12 mouse cellular contexts compared by ENCODE assay signal in genomic region chr15:42069072-42069471, GRCm38 (mm10).
A peak's percentile ranks its signal among the peaks of the same experiment; 100 is the strongest.
DNase-seq lines count a peak whose midpoint lies in the region; ATAC-seq and TF ChIP-seq lines count a peak whose summit lies in the region.
"Had no signal": no experiment of that assay in that cellular context is flagged by ENCODE, and none has a peak within 500 bp of the region (broad histone marks: within the 10 kb centered on the region; RNA-seq: fewer than 3 reads in every experiment).

No protein-coding gene starts in this region.

- no peak overlapping the region for H3K4me3 ChIP-seq in forebrain, embryonic 14.5 days (ENCODE audit: low read depth, low read length)
- no peak overlapping the region for H3K4me3 ChIP-seq in forebrain, embryonic 11.5 days (ENCODE audit: low read depth, low read length)
- no peak overlapping the region for H3K4me3 ChIP-seq in limb, embryonic 12.5 days (replicated peaks)
- no peak overlapping the region for H3K4me3 ChIP-seq in limb, embryonic 10.5 days
- H3K4me3 ChIP-seq in embryonic facial prominence, embryonic 11.5 days (ENCODE audit: low read depth, low read length), result no peak overlapping the region
- no peak overlapping the region for H3K4me3 ChIP-seq in midbrain, postnatal 0 days (ENCODE audit: low read depth, low read length)
- H3K4me3 ChIP-seq in intestine, embryonic 15.5 days (replicated peaks), result no peak overlapping the region
- H3K4me3 ChIP-seq: heart, embryonic 15.5 days; left cerebral cortex, adult 2 months; liver, embryonic 13.5 days had no signal

- no peak overlapping the region for H3K27ac ChIP-seq in forebrain, embryonic 14.5 days (ENCODE audit: low read depth, low read length)
- no peak overlapping the region for H3K27ac ChIP-seq in forebrain, embryonic 11.5 days (ENCODE audit: low read depth, low read length)
- no peak overlapping the region for H3K27ac ChIP-seq in limb, embryonic 12.5 days
- H3K27ac ChIP-seq in limb, embryonic 10.5 days, result no peak overlapping the region
- H3K27ac ChIP-seq in embryonic facial prominence, embryonic 11.5 days (replicated peaks; ENCODE audit: low read depth, low read length), result no peak overlapping the region
- no peak overlapping the region for H3K27ac ChIP-seq in midbrain, postnatal 0 days (ENCODE audit: low read depth, low read length)
- no peak overlapping the region for H3K27ac ChIP-seq in intestine, embryonic 15.5 days
- H3K27ac ChIP-seq: heart, embryonic 15.5 days; left cerebral cortex, adult 2 months; liver, embryonic 13.5 days had no signal

- H3K27me3 ChIP-seq in forebrain, embryonic 14.5 days (replicated peaks; ENCODE audit: control insufficient read depth, insufficient read depth, low read length), result no peaks in the 10 kb centered on the region
- no peaks in the 10 kb centered on the region for H3K27me3 ChIP-seq in forebrain, embryonic 11.5 days (ENCODE audit: control insufficient read depth, insufficient read depth, low read length)
- H3K27me3 ChIP-seq in limb, embryonic 12.5 days, result no peaks in the 10 kb centered on the region
- no peaks in the 10 kb centered on the region for H3K27me3 ChIP-seq in limb, embryonic 10.5 days (ENCODE audit: low read depth, poor library complexity, severe bottlenecking)
- H3K27me3 ChIP-seq in embryonic facial prominence, embryonic 11.5 days (ENCODE audit: control insufficient read depth, insufficient read depth, low read length), result no peaks in the 10 kb centered on the region
- no peaks in the 10 kb centered on the region for H3K27me3 ChIP-seq in midbrain, postnatal 0 days (ENCODE audit: insufficient read depth, low read length)
- H3K27me3 ChIP-seq in intestine, embryonic 15.5 days (replicated peaks), result no peaks in the 10 kb centered on the region
- H3K27me3 ChIP-seq: heart, embryonic 15.5 days; liver, embryonic 13.5 days had no signal

- H3K36me3 ChIP-seq in forebrain, embryonic 14.5 days (ENCODE audit: control insufficient read depth, insufficient read depth, low read length), result no peaks in the 10 kb centered on the region
- H3K36me3 ChIP-seq in forebrain, embryonic 11.5 days (ENCODE audit: control insufficient read depth, insufficient read depth, low read length), result no peaks in the 10 kb centered on the region
- no peaks in the 10 kb centered on the region for H3K36me3 ChIP-seq in limb, embryonic 12.5 days
- no peaks in the 10 kb centered on the region for H3K36me3 ChIP-seq in limb, embryonic 10.5 days
- H3K36me3 ChIP-seq in embryonic facial prominence, embryonic 11.5 days (replicated peaks; ENCODE audit: control insufficient read depth, insufficient read depth, low read depth, low read length), result no peaks in the 10 kb centered on the region
- H3K36me3 ChIP-seq in midbrain, postnatal 0 days (ENCODE audit: insufficient read depth, low read length), result no peaks in the 10 kb centered on the region
- no peaks in the 10 kb centered on the region for H3K36me3 ChIP-seq in intestine, embryonic 15.5 days
- H3K36me3 ChIP-seq: heart, embryonic 15.5 days; liver, embryonic 13.5 days had no signal

- no peaks in the 10 kb centered on the region for H3K4me1 ChIP-seq in forebrain, embryonic 14.5 days (ENCODE audit: control insufficient read depth, insufficient read depth, low read length)
- no peaks in the 10 kb centered on the region for H3K4me1 ChIP-seq in forebrain, embryonic 11.5 days (replicated peaks; ENCODE audit: control insufficient read depth, insufficient read depth, low read length)
- H3K4me1 ChIP-seq in limb, embryonic 12.5 days (replicated peaks), result no peaks in the 10 kb centered on the region; the same call in 1 of the 2 replicates
- H3K4me1 ChIP-seq in limb, embryonic 10.5 days, result no peaks in the 10 kb centered on the region; the same call in 1 of the 2 replicates
- H3K4me1 ChIP-seq in embryonic facial prominence, embryonic 11.5 days (ENCODE audit: control insufficient read depth, insufficient read depth, low read length), result no peaks in the 10 kb centered on the region
- no peaks in the 10 kb centered on the region for H3K4me1 ChIP-seq in midbrain, postnatal 0 days (ENCODE audit: insufficient read depth, low read length)
- H3K4me1 ChIP-seq in intestine, embryonic 15.5 days (replicated peaks), result no peaks in the 10 kb centered on the region
- H3K4me1 ChIP-seq: heart, embryonic 15.5 days; liver, embryonic 13.5 days had no signal

- peak; percentile 27 for DNase-seq in forebrain, embryonic 14.5 days (ENCODE audit: low spot score)
- DNase-seq in forebrain, embryonic 11.5 days (ENCODE audit: low spot score), result no peak
- DNase-seq in limb, embryonic 10.5 days (ENCODE audit: low spot score), result no peak
- DNase-seq in embryonic facial prominence, embryonic 11.5 days (ENCODE audit: low spot score), result peak; percentile 83
- peak; percentile 50 for DNase-seq in midbrain, postnatal 0 days (ENCODE audit: low spot score)
- DNase-seq: liver, embryonic 13.5 days; lung, postnatal 10 days; thymus, postnatal 4 days had no signal

- no peak overlapping the region for H3K4me2 ChIP-seq in forebrain, embryonic 14.5 days (ENCODE audit: low read length)
- no peak overlapping the region for H3K4me2 ChIP-seq in forebrain, embryonic 11.5 days (ENCODE audit: low read depth, low read length, severe bottlenecking)
- no peak overlapping the region for H3K4me2 ChIP-seq in limb, embryonic 12.5 days
- no peak overlapping the region for H3K4me2 ChIP-seq in embryonic facial prominence, embryonic 11.5 days (ENCODE audit: low read depth, low read length)
- H3K4me2 ChIP-seq in midbrain, postnatal 0 days (ENCODE audit: low read depth, low read length, poor library complexity, severe bottlenecking), result no peak overlapping the region
- no peak overlapping the region for H3K4me2 ChIP-seq in intestine, embryonic 15.5 days (replicated peaks)
- H3K4me2 ChIP-seq: heart, embryonic 15.5 days; liver, embryonic 13.5 days had no signal

- no peak for TF ChIP-seq CTCF in midbrain, postnatal 0 days (IDR thresholded peaks at IDR 0.05)

- no peaks in the 10 kb centered on the region for H3K9me3 ChIP-seq in forebrain, embryonic 14.5 days (replicated peaks; ENCODE audit: control insufficient read depth, low read length)
- H3K9me3 ChIP-seq in forebrain, embryonic 11.5 days (ENCODE audit: control insufficient read depth, low read length), result no peaks in the 10 kb centered on the region
- H3K9me3 ChIP-seq in limb, embryonic 12.5 days, result no peaks in the 10 kb centered on the region
- no peaks in the 10 kb centered on the region for H3K9me3 ChIP-seq in limb, embryonic 10.5 days (replicated peaks)
- no peaks in the 10 kb centered on the region for H3K9me3 ChIP-seq in embryonic facial prominence, embryonic 11.5 days (replicated peaks; ENCODE audit: control insufficient read depth, low read length)
- H3K9me3 ChIP-seq in midbrain, postnatal 0 days (ENCODE audit: low read length), result no peaks in the 10 kb centered on the region
- no peaks in the 10 kb centered on the region for H3K9me3 ChIP-seq in intestine, embryonic 15.5 days
- H3K9me3 ChIP-seq: heart, embryonic 15.5 days; liver, embryonic 13.5 days had no signal

- ATAC-seq in forebrain, embryonic 14.5 days, result peak; percentile 60; the same call in 1 of the 2 replicates
- no peak for ATAC-seq in forebrain, embryonic 11.5 days (replicated peaks; ENCODE audit: low FRiP score)
- peak; percentile 68; the same call in 1 of the 2 replicates for ATAC-seq in limb, embryonic 12.5 days (ENCODE audit: insufficient number of reproducible peaks, insufficient read depth, low FRiP score, low TSS enrichment, low read depth)
- ATAC-seq in embryonic facial prominence, embryonic 11.5 days (replicated peaks; ENCODE audit: insufficient number of reproducible peaks, low FRiP score, low TSS enrichment, low read depth), result peak; percentile 68; the same call in 1 of the 2 replicates
- no peak for ATAC-seq in midbrain, postnatal 0 days (ENCODE audit: low FRiP score)
- no peak for ATAC-seq in intestine, embryonic 15.5 days

- H3K9ac ChIP-seq in forebrain, embryonic 14.5 days (ENCODE audit: low read length), result no peak overlapping the region
- no peak overlapping the region for H3K9ac ChIP-seq in forebrain, embryonic 11.5 days (ENCODE audit: low read length)
- H3K9ac ChIP-seq in limb, embryonic 12.5 days (replicated peaks), result no peak overlapping the region
- H3K9ac ChIP-seq in embryonic facial prominence, embryonic 11.5 days (replicated peaks; ENCODE audit: low read length), result no peak overlapping the region
- no peak overlapping the region for H3K9ac ChIP-seq in midbrain, postnatal 0 days (replicated peaks; ENCODE audit: low read length, poor library complexity, severe bottlenecking)
- H3K9ac ChIP-seq in intestine, embryonic 15.5 days, result no peak overlapping the region
- H3K9ac ChIP-seq: heart, embryonic 15.5 days; liver, embryonic 13.5 days had no signal

- WGBS in forebrain, embryonic 14.5 days, result 71% methylated on average over 3 of the region's 3 CpGs
- 71% methylated on average over 3 of the region's 3 CpGs for WGBS in forebrain, embryonic 11.5 days
- WGBS in limb, embryonic 12.5 days, result 52% methylated on average over 3 of the region's 3 CpGs
- WGBS in limb, embryonic 10.5 days, result 81% methylated on average over 3 of the region's 3 CpGs
- WGBS in embryonic facial prominence, embryonic 11.5 days, result 45% methylated on average over 3 of the region's 3 CpGs
- 61% methylated on average over 3 of the region's 3 CpGs for WGBS in midbrain, postnatal 0 days
- 81% methylated on average over 3 of the region's 3 CpGs for WGBS in intestine, embryonic 15.5 days

Comparison
In these comparisons a context has a peak if more than half of its experiments do, and no peak if none do; other contexts are left out.
1. ATAC-seq: peak in forebrain, embryonic 14.5 days (single experiment), limb, embryonic 12.5 days (single experiment) and embryonic facial prominence, embryonic 11.5 days (single experiment); none in forebrain, embryonic 11.5 days (single experiment), midbrain, postnatal 0 days (single experiment) and intestine, embryonic 15.5 days (single experiment).
2. DNase-seq: peak in forebrain, embryonic 14.5 days (single experiment), embryonic facial prominence, embryonic 11.5 days (single experiment) and midbrain, postnatal 0 days (single experiment); none in forebrain, embryonic 11.5 days (single experiment) and limb, embryonic 10.5 days (single experiment).